Mouse (Mus musculus) lung, embryonic 16.5 days (tissue): ENCODE measurements around the gene Olfr828. TPM values are rescaled to one million over a fixed set of nuclear protein-coding genes. Genes with fewer than 3 reads are reported as not detected.

Experiments used
- ATAC-seq: fragments of 200-750 bp; cut with Nextera tagmentation; 2 replicates; pipeline ENCODE4 v1.8.0; 2017; ENCODE audit warnings: low read depth, mild to moderate bottlenecking, moderate library complexity
- H3K27ac ChIP-seq: fragments of 300-500 bp; sonication (generic); 2 replicates; pipeline ENCODE4 v1.5.1; 2014; ENCODE audit warnings: mild to moderate bottlenecking, control low read depth, low read length
- H3K27me3 ChIP-seq: fragments of 300-500 bp; sonication (generic); 2 replicates; pipeline ENCODE4 v1.6.1; 2014; ENCODE audit warnings: low read depth, low read length, mixed read lengths; ENCODE audit not compliant: control insufficient read depth, insufficient read depth
- H3K36me3 ChIP-seq: fragments of 300-500 bp; sonication (generic); 2 replicates; pipeline ENCODE4 v1.6.1; 2014; ENCODE audit warnings: low read length; ENCODE audit not compliant: control insufficient read depth, insufficient read depth
- H3K4me1 ChIP-seq: fragments of 300-500 bp; sonication (generic); replicated peaks from 2 replicates; pipeline ENCODE4 v1.6.1; 2014; ENCODE audit warnings: low read length, mixed read lengths; ENCODE audit not compliant: control insufficient read depth, insufficient read depth
- H3K4me2 ChIP-seq: fragments of 300-500 bp; sonication (generic); 2 replicates; pipeline ENCODE4 v1.6.1; 2014; ENCODE audit warnings: low read depth, low read length, control low read depth
- H3K4me3 ChIP-seq: fragments of 300-500 bp; sonication (generic); 2 replicates; pipeline ENCODE4 v1.5.1; 2014; ENCODE audit warnings: mild to moderate bottlenecking, low read length, control low read depth
- H3K9ac ChIP-seq: fragments of 300-500 bp; sonication (generic); 2 replicates; pipeline ENCODE4 v1.6.1; 2014; ENCODE audit warnings: low read length, control low read depth
- H3K9me3 ChIP-seq: fragments of 300-500 bp; sonication (generic); 2 replicates; pipeline ENCODE4 v1.6.1; 2016; ENCODE audit warnings: low read length; ENCODE audit not compliant: control insufficient read depth
- WGBS: fragments of 180-500 bp; shearing (Covaris S2); extraction: QIAGEN DNeasy Blood & Tissue Kit; methylation state at CpG from one replicate; pipeline ENCODE4 v1.1.7; 2014; 5-methylcytosine and 5-hydroxymethylcytosine counted together
- polyA plus RNA-seq: library from polyadenylated mRNA; unstranded; fragments of >200 nt; fragmentation: Nextera tagmentation; extraction: Ambion mirVana; gene quantifications from 2 replicates; pipeline ENCODE4 v1.2.1, GENCODE M21; 2015

The Olfr828 gene
- polyA plus RNA-seq = not detected in 2 replicates

GRCm38 (mm10) chr9:18819426-18819825 lies at the start of gene Olfr828:
TSS of gene Olfr828 (minus strand) at chr9:18819526.
- H3K36me3 ChIP-seq = no peaks in the 10 kb centered on the region
- no peak within 1 kb of the TSS for H3K9ac ChIP-seq
- no peak within 1 kb of the TSS for H3K4me2 ChIP-seq
- no peak within 1 kb of the TSS for H3K27ac ChIP-seq
- no peaks in the 10 kb centered on the region for H3K27me3 ChIP-seq
- no peaks in the 10 kb centered on the region for H3K9me3 ChIP-seq
- no peak for ATAC-seq
- no peak within 1 kb of the TSS for H3K4me3 ChIP-seq
- no peaks in the 10 kb centered on the region for H3K4me1 ChIP-seq

- Histone ChIP-seq H3K4me3 (no peak within 1 kb of the TSS), H3K27me3 (no peaks in the 10 kb centered on the region), H3K9ac (no peak within 1 kb of the TSS), H3K36me3 (no peaks in the 10 kb centered on the region), H3K9me3 (no peaks in the 10 kb centered on the region), H3K4me2 (no peak within 1 kb of the TSS), H3K4me1 (no peaks in the 10 kb centered on the region), H3K27ac (no peak within 1 kb of the TSS)
- ATAC-seq = no peak
- 52% methylated on average over 1 of the region's 1 CpGs for WGBS
Measured at GRCm38 (mm10) chr9:18854633-18855032, 35.3 kb upstream of the Olfr828 start, which contains the start of gene Olfr829. TSS of gene Olfr829 (plus strand) at chr9:18854933.

DNA sequence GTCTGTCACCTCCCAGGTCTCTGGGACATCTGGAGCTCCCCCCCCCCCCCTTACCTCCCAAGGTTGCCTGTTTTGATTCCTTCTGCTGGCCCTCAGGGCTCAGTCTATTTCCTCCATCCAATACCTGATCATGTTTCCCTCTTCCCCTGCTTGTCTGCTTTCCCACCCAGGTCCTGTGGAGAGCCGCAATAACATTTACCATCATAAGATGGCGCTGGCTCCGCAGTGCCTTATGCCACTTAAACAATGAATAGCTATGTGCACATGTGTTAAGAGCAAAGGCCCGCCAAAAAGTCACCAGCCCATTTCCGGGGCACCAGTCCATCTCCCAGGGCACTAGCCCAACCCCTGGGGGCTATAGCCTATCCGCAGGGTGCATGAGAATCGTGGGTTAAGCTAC lies 34.0 kb downstream of the Olfr828 start:
- no peaks in the 10 kb centered on the region for H3K9me3 ChIP-seq
- no peak overlapping the region for H3K9ac ChIP-seq
- ATAC-seq = no peak
- WGBS = 61% methylated on average over 7 of the region's 7 CpGs
- H3K4me3 ChIP-seq = no peak overlapping the region
- H3K4me2 ChIP-seq = no peak overlapping the region
- H3K27ac ChIP-seq = no peak overlapping the region
- H3K4me1 ChIP-seq = no peaks in the 10 kb centered on the region
- H3K36me3 ChIP-seq = no peaks in the 10 kb centered on the region
- no peaks in the 10 kb centered on the region for H3K27me3 ChIP-seq

GRCm38 (mm10) chr9:18779476-18779875 lies 39.9 kb downstream of the Olfr828 start:
- 59% methylated on average over 24 of the region's 24 CpGs for WGBS
- no peaks in the 10 kb centered on the region for H3K4me1 ChIP-seq
- ATAC-seq = no peak
- no peak overlapping the region for H3K9ac ChIP-seq
- H3K4me2 ChIP-seq = no peak overlapping the region
- H3K36me3 ChIP-seq = no peaks in the 10 kb centered on the region
- H3K9me3 ChIP-seq = no peaks in the 10 kb centered on the region; the same call in 1 of the 2 replicates
- H3K27me3 ChIP-seq = no peaks in the 10 kb centered on the region
- H3K4me3 ChIP-seq = no peak overlapping the region
- H3K27ac ChIP-seq = no peak overlapping the region

DNA sequence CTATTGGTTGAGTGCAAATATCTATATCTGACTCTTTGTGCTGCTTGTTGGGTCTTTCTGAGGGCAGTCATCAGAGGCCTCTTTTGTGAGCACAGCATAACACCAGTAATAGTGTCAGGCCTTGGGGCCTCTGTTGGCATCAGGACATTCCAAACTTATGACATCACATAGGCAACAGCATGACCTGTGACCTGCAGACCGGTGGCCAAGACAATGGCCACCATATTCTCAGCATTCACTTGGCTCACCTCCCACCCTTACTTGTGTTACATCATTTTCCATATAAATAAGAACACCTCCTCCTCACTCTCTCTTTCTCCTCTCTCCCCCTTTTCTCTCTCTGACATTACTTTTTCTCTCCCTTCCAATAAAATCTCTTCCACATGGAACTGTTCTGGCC lies 40.3 kb downstream of the Olfr828 start:
- H3K9ac ChIP-seq = no peak overlapping the region
- no peaks in the 10 kb centered on the region for H3K27me3 ChIP-seq
- no peak overlapping the region for H3K4me3 ChIP-seq
- ATAC-seq = no peak
- H3K36me3 ChIP-seq = no peaks in the 10 kb centered on the region
- no peaks in the 10 kb centered on the region for H3K4me1 ChIP-seq
- no peaks in the 10 kb centered on the region; the same call in 1 of the 2 replicates for H3K9me3 ChIP-seq
- H3K4me2 ChIP-seq = no peak overlapping the region
- 69% methylated on average over 1 of the region's 1 CpGs for WGBS
- H3K27ac ChIP-seq = no peak overlapping the region

Other genes starting within 250 kb of the Olfr828 start
- 1.1 and 1.7 TPM in 2 replicates for gene Muc16, start 145.0 kb downstream of the Olfr828 start, polyA plus RNA-seq
- gene Olfr24, start 55.5 kb downstream of the Olfr828 start, polyA plus RNA-seq = not detected in 2 replicates
- not detected in 2 replicates for gene Olfr829, start 35.4 kb upstream of the Olfr828 start, polyA plus RNA-seq
- gene Olfr830, start 55.2 kb upstream of the Olfr828 start, polyA plus RNA-seq = not detected in 2 replicates
- not detected in 2 replicates for gene Olfr832, start 117.6 kb upstream of the Olfr828 start, polyA plus RNA-seq
- not detected in 2 replicates for gene Olfr834, start 168.5 kb upstream of the Olfr828 start, polyA plus RNA-seq
- not detected in 2 replicates for gene Olfr835, start 213.2 kb upstream of the Olfr828 start, polyA plus RNA-seq